ENCODE assay signal across 12 mouse cellular contexts in genomic region chr6:97952845-97953244, GRCm38 (mm10).
A peak's percentile ranks its signal among the peaks of the same experiment; 100 is the strongest.
DNase-seq lines count a peak whose midpoint lies in the region; ATAC-seq lines count a peak whose summit lies in the region.
"Had no signal": no experiment of that assay in that cellular context is flagged by ENCODE, and none has a peak within 500 bp of the region (broad histone marks: within the 10 kb centered on the region; RNA-seq: fewer than 3 reads in every experiment).

No protein-coding gene starts in this region.

- peak; percentile 21 for DNase-seq in left cerebral cortex, adult 11 months (ENCODE audit: low spot score)
- DNase-seq in left cerebral cortex, postnatal 4 days: no peak
- peak; percentile 90 for DNase-seq in Muller cell, postnatal 12 days (ENCODE audit: inconsistent ontology term)
- peak; percentile 54 for DNase-seq in adrenal gland, postnatal 25 days
- peak; percentile 18 for DNase-seq in lung, postnatal 14 days
- DNase-seq in kidney, adult 11 months: no peak
- DNase-seq in yolk sac, embryonic 10.5 days (ENCODE audit: low spot score): no peak
- DNase-seq in liver, embryonic 11.5 days (ENCODE audit: low spot score): no peak
- DNase-seq: kidney, adult 8-10 months; thymus, adult 2 months had no signal

- H3K36me3 ChIP-seq in liver, embryonic 11.5 days (ENCODE audit: control insufficient read depth, insufficient read depth, low read length): no peaks in the 10 kb centered on the region
- H3K36me3 ChIP-seq: forebrain, embryonic 12.5 days; limb, embryonic 12.5 days had no signal

- no peaks in the 10 kb centered on the region for H3K9me3 ChIP-seq in liver, embryonic 11.5 days (ENCODE audit: control insufficient read depth, low read length)
- H3K9me3 ChIP-seq: forebrain, embryonic 12.5 days; limb, embryonic 12.5 days had no signal

- no peak overlapping the region for H3K4me2 ChIP-seq in liver, embryonic 11.5 days
- H3K4me2 ChIP-seq: forebrain, embryonic 12.5 days; limb, embryonic 12.5 days had no signal

- no peaks in the 10 kb centered on the region for H3K4me1 ChIP-seq in liver, embryonic 11.5 days (replicated peaks; ENCODE audit: control insufficient read depth, insufficient read depth, low read length)

- H3K27me3 ChIP-seq in liver, embryonic 11.5 days (replicated peaks; ENCODE audit: control insufficient read depth, insufficient read depth, low read length): no peaks in the 10 kb centered on the region
- H3K27me3 ChIP-seq: limb, embryonic 12.5 days had no signal

- ATAC-seq in liver, embryonic 11.5 days (replicated peaks; ENCODE audit: low FRiP score): no peak

- intact Hi-C loops in left cerebral cortex, postnatal 4 days (cut with DNase I): no loop called here

- H3K4me3 ChIP-seq in liver, embryonic 11.5 days (ENCODE audit: low read depth, low read length): no peak overlapping the region
- H3K4me3 ChIP-seq: forebrain, embryonic 12.5 days; limb, embryonic 12.5 days had no signal

- WGBS in liver, embryonic 11.5 days: 87% methylated on average over 8 of the region's 8 CpGs

- H3K9ac ChIP-seq in liver, embryonic 11.5 days (ENCODE audit: low read depth, low read length): no peak overlapping the region
- H3K9ac ChIP-seq: forebrain, embryonic 12.5 days; limb, embryonic 12.5 days had no signal

- no peak overlapping the region for H3K27ac ChIP-seq in liver, embryonic 11.5 days (ENCODE audit: low read depth, low read length)
- H3K27ac ChIP-seq: forebrain, embryonic 12.5 days; limb, embryonic 12.5 days had no signal

Comparison
In these comparisons a context has a peak if more than half of its experiments do, and no peak if none do; other contexts are left out.
1. DNase-seq: peak in left cerebral cortex, adult 11 months (single experiment), Muller cell, postnatal 12 days (single experiment), adrenal gland, postnatal 25 days (single experiment) and lung, postnatal 14 days (single experiment); none in left cerebral cortex, postnatal 4 days (single experiment), kidney, adult 11 months (single experiment), yolk sac, embryonic 10.5 days (single experiment) and liver, embryonic 11.5 days (single experiment).